Mouse (Mus musculus) adrenal gland, postnatal 36 days (tissue): ENCODE data around the gene Fcer1g. TPM values are rescaled to one million over a fixed set of nuclear protein-coding genes. Genes with fewer than 3 reads are reported as not detected.

Experiments used
- DNase-seq, 2 experiments: peaks; one replicate each; pipeline ENCODE4 v3.0.0; 2021; ENCODE audit warnings: mixed read lengths in 1 of 2
- total RNA-seq, 2 experiments: library from RNA; stranded (reverse); gene quantifications; 2 replicates each; pipeline ENCODE4 v1.2.3; 2021

Gene Fcer1g
- total RNA-seq, 2 experiments from 2014 or later: 15.2 to 20.4 TPM

DNA sequence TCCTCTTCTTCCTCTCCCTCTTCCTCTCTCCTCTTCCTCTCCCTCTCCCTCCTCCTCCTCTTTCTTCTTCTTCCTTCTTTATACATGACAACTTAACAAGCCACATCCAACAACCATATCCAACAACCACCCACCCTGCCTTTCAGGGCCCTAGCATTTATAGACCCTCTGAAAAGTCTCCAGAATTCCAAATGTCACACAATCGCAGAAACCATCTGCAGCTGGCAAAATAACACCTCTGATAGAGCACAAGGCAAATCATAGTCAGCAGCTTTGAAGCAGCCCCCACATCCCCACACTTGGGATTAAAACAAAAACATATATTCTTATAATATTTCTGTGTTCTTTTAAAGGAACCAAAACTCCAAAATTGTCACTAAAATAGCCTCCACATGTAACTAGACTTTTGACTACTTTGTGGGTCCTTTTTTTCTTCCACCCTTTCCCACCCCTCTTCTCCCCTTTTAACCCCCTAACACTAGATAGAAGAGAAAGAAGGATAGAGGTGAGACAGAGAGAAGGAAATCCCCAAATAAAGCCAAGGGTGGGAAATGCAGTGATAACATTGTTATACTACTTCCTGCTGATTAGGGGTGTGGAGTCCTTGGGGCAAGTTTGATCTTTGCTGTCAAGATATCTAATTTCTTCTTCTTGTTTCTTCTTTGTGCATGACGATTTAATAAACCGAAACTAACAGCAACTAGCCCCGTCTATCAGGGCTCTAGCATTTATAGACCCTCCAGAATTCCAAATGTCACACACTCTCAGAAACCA is 32.0 kb upstream of the Fcer1g start:
- DNase-seq: no peak

DNA sequence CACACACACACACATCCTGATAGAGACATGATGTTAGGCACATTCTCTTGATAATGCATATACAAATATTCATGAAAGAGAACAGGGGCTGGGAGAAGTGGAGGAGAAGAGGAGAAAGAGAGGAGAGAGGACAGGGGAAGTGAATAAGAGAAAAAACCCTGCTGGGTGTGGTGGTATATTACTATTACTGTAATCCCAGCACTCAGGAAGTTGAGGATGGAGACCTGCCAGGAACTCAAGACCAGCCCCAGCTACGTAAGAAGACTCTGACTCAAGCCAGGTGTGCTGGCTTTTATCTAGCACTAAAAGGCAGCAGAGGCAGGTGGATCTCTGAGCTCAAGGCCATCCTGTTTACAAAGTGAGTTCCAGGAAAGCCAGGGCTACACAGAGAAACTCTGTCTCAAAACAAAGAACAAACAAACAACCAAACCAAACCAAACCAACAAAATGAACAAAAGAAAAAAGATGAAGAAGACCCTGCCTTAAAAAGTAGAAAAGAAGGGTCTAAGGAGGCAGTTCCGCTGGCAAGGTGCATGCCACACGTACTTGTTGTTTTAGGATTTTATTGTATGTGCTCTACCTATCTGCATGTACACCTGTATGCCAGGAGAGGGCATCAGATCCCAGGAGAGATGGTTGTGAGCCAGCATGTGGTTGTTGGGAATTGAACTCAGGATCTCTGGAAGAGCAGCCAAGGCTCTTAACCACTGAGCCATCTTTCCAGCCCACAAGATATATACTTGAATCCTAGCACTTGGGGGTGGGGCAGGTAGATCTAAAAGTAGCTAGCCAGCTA is 29.7 kb upstream of the Fcer1g start:
- DNase-seq: no peak

DNA sequence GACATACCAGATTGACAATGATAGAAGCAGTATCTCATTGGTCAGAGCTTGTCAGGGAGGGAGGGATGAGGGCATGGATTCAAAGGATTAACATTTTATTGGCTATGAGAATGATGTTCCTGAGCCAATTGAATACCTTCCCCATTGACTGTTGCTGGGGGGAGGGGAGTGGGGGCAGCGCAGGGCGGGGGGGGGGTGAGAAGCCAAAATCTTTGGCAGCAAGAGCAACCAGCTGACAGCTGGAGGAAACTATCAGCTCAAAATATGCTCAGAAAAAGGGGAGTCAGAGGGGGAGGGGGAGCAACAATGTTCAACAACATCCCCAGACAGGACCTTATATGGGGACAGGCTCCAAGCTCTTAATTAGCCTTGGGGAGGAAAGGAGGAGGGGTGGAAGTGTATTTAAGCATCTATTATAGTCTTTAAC is 29.0 kb upstream of the Fcer1g start:
- peak in 1 of 2 experiments; percentile 42 for DNase-seq

DNA sequence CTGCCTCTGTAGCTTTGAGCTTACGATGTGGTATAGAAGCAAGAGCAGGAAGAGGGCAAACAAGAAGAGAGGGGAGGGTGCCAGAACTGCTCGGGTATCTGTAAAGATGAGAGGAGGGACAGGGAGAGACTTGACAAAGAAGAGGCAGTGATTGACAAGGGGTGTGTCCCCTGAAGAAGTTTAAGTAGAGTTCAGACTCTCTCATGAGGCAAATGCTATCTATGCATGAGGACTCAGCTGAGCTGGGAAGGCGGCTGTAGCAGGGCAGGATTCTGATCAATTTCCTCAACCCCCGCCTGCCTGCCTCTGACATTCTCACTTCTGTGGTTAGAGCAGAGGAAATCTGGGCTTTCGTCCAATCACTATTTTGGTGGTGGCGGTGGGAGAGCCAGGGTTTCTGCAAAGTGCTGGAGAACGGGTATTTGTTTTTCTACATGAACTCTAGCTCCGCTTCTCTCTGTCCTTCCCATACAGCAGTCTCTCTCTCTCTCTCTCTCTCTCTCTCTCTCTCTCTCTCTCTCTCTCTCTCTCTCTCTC is 28.5 kb upstream of the Fcer1g start:
- peak; percentile 67 to 75 for DNase-seq

DNA sequence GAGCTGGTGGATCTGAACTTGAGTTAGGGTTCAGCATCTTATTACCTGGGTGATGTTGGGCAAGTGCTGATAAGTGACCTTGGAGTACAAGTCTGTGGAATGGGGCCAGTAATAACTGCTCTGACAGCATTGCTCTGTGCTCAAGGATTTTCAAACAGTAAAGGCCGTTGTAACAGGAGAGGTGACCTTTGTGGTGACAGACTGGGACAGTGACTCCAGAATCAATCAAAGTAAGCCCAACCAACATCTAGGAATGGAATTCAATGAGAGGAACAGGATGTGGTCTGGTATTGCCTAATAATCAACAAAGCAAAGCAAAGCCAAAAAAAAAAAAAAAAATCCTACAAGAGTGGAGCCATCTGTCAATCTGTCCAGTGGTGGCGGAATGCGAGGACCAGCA is 26.2 kb upstream of the Fcer1g start:
- peak in 1 of 2 experiments; percentile 41 for DNase-seq

DNA sequence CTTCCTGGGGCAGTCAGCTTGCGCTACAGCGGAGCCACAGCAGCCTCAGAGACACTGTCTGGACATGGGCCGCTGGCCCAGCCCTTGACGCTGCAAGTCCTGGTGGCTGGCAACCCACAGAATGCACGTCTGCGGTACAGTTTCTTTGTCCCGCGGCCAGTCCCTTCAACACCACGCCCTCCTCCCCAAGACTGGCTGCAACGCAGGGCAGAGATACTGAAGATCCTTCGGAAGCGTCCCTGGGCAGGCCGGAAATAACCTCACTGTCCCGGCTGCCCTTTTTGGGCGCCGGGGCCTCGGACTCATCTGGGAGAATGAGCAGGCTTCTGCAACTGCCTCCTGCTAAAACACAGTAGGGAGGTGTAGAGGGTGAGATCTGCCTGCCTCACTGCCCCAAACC is 24.8 kb upstream of the Fcer1g start:
- DNase-seq: no peak

DNA sequence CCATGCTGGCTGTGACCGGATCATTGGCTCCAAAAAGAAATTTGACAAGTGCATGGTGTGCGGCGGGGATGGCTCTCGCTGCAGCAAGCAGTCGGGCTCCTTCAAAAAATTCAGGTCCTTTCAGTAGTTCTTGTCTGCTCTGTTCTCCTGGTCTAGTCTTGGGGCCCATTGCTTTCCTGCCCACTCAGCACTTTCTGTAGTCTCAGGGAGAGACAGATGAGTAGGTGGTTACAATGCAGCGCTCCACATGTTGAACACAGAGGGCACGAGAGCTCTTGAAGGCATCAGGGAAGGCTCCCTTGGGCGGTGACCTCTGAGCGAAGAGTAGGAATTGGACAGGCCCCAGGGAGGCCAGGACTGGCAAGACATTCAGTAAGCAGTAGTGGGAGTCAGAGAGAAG is 23.6 kb upstream of the Fcer1g start:
- DNase-seq: no peak

DNA sequence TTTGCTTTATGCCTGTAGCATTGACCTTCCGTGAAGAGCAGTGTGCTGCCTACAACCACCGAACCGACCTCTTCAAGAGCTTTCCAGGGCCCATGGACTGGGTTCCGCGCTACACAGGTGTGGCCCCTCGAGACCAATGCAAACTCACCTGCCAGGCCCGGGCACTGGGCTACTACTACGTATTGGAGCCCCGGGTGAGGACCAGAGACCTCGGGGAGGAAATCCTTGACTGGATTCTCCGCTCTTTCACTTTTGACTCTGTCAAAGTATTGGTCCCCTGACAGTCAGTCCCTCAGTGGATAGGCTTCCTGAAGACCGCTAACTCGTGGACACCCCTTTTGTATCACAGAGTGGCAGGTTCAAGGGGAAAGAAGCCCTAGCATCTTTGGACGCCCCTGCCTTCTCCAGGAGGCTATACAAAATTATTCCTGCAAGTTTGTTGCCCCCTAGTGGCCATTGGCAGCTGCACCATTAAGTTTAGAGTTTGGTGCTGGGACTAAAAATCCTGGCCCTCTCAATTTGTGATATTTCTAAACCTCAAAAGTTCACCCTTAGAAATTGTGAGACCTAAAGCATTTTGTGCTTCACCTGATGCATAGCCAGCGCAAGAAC is 22.9 kb upstream of the Fcer1g start:
- DNase-seq: peak; percentile 71 to 76

DNA sequence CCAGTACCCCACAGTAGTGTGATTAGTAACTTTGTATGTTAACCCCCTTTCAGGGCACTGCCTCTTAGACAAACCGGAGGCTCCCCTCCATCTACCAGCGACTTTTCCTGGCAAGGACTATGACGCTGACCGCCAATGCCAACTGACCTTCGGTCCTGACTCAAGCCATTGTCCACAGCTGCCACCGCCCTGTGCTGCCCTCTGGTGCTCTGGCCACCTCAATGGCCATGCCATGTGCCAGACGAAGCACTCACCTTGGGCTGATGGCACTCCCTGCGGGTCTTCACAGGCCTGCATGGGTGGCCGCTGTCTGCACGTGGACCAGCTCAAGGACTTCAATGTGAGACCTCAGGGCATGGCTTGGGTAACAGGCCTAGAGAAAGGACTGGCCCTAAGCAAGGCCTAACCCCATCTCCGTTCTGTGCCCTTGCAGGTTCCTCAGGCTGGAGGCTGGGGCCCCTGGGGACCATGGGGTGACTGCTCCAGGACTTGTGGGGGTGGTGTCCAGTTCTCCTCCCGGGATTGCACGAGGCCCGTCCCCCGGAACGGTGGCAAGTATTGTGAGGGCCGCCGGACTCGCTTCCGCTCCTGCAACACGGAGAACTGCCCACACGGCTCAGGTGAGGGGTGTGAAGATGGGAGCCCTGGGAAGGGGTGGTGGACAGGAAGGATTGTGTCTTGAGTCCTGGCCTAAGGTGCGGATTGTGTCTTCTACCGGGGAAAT is 22.1 kb upstream of the Fcer1g start:
- DNase-seq: peak; percentile 79 to 81

DNA sequence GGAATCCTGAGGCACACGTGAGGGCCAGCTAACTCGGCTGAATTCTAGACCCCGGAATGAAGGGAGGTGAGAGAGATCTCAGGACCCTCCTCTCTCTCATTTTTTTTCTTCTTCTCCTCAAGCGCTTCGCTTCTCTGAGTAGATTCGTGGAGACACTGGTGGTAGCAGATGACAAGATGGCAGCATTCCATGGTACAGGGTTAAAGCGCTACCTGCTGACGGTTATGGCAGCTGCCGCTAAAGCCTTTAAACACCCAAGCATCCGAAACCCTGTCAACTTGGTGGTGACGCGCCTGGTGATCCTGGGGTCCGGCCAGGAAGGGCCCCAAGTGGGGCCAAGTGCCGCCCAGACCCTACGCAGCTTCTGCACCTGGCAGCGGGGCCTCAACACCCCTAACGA is 18.2 kb upstream of the Fcer1g start:
- no peak for DNase-seq

DNA sequence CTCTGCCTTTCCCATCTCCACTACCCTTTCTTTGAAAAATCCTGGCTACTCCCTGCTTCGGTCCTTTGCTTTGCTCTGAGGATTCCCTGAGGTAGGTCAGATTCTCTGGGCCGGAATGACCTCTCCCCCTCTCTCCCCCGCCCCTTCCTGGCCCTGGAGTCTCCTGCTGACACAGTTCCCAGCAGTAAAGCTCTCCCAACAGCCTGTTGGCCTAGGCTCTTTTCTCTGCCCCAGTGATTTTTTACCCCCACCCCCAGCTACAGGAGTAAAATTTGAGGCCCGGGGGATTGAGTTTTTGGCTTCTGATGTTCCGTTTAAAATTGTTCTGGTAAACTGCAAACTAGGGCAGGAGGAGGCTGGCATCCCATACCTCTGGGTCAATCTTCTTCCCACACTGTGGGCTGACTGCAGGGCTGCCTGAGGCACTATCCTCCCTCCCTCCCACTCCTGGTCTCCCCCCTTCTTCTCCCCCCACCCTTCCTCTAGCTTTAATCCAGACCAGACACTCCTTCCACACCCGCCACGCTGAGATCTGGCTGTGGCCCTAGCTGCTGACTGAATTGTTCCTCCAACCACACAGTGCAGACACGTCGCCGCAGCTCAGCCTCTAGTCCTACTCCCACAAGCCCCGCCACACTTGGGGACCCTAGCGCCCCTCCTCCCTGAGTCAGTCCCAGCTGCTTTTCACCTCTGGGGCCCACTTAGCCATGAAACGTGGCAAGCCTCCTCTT is 17.6 kb upstream of the Fcer1g start:
- DNase-seq: no peak

DNA sequence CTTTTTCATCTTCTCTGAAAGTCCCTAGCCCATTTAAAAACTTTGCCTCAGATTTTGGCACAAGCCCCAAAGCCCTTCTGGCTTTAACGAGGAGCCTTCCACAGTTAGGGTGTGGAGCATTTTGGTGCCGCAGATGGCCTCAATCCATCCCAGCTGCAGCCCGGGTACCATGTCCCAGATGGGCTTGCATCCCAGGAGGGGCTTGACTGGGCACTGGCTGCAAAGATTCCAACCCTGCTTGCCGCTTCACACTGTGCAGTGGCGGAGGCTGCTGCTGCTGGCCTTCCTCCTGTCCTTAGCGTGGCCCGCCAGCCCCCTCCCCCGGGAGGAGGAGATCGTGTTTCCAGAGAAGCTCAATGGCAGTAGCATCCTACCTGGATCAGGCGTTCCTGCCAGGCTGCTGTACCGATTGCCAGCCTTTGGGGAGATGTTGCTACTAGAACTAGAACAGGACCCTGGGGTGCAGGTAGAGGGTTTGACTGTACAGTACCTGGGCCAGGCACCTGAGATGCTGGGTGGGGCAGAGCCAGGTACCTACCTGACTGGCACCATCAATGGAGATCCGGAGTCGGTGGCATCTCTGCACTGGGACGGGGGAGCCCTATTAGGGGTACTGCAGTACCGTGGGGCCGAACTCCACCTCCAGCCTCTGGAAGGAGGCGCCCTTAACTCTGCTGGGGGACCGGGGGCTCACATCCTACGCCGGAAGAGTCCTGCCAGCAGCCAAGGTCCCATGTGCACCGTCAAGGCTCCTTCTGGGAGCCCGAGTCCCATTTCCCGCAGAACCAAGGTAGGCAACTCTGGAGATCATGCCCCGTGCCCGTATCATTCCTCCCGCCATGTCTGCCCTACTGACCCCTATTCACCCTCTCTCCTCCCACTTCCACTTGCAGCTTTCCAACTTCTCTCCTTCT is 16.8 kb upstream of the Fcer1g start, which contains the start of gene Ndufs2:
Ndufs2 (minus strand) TSS at position 709 of the 914 bp plus-strand sequence.
- no peak for DNase-seq

DNA sequence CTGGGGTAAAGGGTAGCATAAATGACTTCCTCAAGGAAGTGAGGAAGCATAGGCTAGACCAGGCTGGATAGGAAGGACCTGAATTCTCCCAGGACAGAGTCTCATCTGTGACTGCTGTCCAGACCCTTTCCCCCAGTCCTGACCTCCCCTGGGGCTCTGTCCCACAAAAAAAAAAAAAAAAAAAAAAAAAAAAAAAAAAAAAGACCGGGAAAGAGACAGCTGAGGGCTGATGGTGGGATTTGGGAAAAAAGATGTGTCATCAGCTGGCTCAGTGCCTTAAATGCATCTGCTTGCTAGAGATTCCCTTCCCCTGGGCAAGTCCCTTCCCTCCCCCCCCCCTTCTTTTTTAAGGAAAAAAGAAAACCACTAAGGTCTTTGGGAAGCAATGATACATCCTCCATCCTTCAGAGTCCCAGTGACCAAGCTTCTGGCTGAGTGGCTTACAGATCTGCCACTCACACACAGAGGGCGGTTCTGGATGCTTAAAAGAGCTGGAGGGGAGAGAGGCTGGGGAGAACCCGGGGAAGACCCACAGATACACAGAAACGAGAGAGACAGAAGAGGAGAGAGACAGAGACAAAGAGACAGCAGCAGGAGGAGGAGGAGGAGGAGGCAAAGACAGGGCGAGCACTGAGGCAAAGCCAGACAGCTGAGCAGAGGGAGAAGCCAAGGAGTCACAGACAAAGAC is 15.9 kb upstream of the Fcer1g start, which contains the start of gene Adamts4:
Adamts4 (plus strand) TSS at position 509 of the 688 bp plus-strand sequence.
- DNase-seq: peak in 1 of 2 experiments; percentile 27

DNA sequence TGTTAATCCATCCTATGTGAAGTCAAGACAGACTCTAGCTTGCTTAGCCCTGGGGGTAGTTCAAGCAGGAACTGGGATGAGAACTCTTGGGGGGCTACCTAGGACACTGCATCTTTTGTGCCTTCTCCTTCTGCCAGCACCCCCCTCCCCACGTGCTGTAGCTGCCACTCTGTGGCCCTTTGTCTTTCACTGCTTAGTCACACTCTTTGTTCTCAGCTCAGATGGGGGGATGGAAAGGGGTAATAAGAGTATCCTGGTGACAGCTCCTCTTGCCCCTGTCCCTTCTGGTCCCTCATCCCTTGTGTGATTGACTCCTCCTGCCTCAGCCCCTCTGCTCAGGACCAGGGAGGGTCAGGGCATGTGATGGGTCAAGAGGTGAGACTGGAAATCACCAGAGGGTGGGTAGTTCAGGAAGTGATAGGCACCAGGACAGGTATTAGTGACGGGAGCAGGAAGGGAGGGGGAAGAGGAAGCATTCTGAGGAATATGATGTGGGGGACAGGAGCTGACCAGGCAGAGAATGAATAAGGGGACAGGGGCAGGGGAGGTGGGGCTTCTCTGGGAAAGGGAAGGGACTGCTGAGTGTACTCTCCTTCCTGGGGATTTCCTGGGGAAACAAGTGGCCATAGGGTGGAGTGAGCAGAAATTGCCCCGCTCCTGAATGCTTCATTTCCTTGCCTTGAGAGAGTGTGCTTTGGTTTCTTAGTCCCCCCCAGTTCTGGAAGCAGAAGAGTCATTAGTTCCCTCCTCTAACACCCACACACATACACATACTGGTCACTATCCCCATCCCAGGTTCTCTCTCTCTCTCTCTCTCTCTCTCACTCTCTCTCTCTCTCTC is 14.4 kb upstream of the Fcer1g start:
- DNase-seq: no peak

DNA sequence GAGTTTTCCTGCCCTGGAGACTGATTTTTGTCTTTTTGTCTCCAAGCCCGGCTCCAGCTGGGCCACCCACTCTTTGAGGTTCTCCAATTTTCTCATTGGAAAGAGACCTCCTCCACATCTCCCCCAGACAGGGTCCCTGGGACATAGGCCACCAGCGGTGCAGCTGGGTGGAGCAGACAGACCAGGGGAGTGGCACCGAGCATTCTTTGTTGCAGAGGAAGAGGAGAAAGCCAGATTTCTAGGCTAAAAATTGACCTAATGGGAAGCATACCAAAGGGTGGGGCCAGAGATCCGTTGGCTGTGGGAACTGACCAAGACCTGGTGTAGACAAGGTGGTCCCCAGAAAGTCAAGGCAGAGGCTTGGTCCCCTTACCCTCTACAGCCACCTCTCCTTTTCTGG is 13.8 kb upstream of the Fcer1g start:
- DNase-seq: no peak

DNA sequence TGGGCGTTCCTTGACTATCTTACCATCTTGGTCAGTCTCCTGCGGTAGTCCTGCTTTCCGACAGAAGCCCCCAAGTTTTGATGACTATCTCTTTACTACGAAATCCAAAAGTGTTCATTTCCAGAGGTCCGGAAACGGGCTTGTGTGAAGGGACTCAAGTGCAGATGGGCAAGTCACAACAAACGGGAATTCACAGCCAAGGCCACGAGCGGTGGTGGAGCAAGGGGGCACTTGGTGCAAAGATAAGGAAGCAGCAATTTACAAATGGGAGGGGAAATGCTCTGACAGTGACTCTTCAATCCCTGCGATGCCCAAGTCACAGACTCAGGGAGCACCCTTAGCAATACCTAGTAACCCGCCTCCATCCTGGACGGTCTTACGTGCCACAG is 13.3 kb upstream of the Fcer1g start:
- peak in 1 of 2 experiments; percentile 34 for DNase-seq

DNA sequence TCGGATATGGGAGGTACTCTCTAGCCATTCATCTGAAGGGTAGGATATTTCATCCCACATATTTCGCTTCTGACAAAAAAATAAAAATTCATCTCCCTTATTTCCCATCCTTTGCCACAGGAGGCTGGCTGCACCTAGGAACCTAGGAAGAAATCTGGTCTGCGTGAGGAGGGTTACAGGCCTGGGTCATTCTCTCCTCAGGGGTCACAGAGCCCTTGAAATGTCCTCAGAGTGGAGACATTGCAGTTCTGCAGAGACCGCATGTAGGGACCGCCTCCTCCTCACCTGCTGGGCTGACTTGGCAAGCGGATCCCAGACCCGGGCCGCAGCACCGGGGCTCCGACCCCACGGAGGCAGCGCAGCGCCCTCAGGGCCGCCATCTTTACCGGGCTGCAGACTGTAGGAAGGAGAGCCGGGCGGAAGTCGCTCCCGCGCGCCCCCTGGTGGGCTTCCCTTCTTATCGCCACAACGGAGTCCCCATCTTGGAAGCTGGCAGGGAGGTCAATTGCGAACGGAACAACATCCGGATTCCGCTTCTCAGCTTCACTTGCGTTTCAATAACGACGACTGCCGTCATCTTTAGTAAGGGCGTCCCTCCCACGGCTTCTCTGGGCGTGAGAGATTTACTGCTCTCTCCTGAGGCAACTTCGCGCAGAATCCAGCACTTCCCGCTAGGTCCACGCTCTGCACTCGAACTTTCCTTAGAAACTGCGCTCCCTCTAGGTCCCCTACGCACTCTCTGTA is 12.7 kb upstream of the Fcer1g start:
- peak; percentile 97 to 99 for DNase-seq

DNA sequence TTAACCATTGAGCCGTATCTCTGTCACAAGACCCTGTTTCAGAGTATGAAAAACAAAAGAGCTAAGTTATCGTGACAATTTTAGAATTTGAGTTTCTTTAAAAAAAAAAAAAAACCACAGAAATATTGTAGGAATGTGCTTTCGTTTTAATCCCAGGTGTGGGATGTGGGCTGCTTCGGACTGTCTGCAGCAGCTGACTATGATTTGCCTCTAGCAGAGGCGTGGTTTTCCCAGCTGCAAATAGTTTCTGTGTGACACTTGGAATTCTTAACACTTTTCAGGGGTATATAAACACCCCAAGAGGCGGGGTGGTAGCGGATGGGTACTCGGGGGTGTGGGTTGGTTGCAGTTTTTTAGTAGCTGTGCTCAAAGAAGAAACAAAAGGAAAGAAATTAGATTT is 11.2 kb upstream of the Fcer1g start:
- DNase-seq: no peak
